16 mouse cellular contexts compared by ENCODE assay signal in genomic region chr3:114627103-114627502, GRCm38 (mm10).
"Had no signal": no experiment of that assay in that cellular context is flagged by ENCODE, and none has a peak within 500 bp of the region (broad histone marks: within the 10 kb centered on the region; RNA-seq: fewer than 3 reads in every experiment).

No protein-coding gene starts in this region.

- H3K4me2 ChIP-seq: liver, embryonic 12.5 days; lung, embryonic 14.5 days; midbrain, embryonic 13.5 days; neural tube, embryonic 12.5 days; stomach, embryonic 15.5 days had no signal

- H3K4me1 ChIP-seq: liver, embryonic 12.5 days; megakaryocyte, embryonic 14.5 days; midbrain, embryonic 13.5 days; neural tube, embryonic 12.5 days; stomach, embryonic 15.5 days had no signal

- DNase-seq: lung, adult 18-20 months; lung, embryonic 14.5 days; lung, postnatal 10 days; lung, postnatal 36 days; right cerebral cortex, postnatal 14 days; thymus, adult 2 months; thymus, postnatal 25 days; thymus, postnatal 4 days had no signal

- H3K4me3 ChIP-seq: liver, embryonic 12.5 days; megakaryocyte, embryonic 14.5 days; midbrain, embryonic 13.5 days; neural tube, embryonic 12.5 days; stomach, embryonic 15.5 days had no signal

- H3K27ac ChIP-seq: liver, embryonic 12.5 days; liver, embryonic 14.5 days; macrophage; midbrain, embryonic 13.5 days; neural tube, embryonic 12.5 days; stomach, embryonic 15.5 days; stomach, postnatal 0 days had no signal

- ATAC-seq: liver, embryonic 12.5 days; midbrain, embryonic 13.5 days had no signal

- H3K9me3 ChIP-seq: liver, embryonic 12.5 days; megakaryocyte, embryonic 14.5 days; midbrain, embryonic 13.5 days; neural tube, embryonic 12.5 days; stomach, embryonic 15.5 days had no signal

- H3K9ac ChIP-seq: liver, embryonic 12.5 days; liver, embryonic 14.5 days; lung, embryonic 14.5 days; midbrain, embryonic 13.5 days; neural tube, embryonic 12.5 days; stomach, embryonic 15.5 days had no signal

- H3K36me3 ChIP-seq: liver, embryonic 12.5 days; midbrain, embryonic 13.5 days; neural tube, embryonic 12.5 days; stomach, embryonic 15.5 days had no signal

- H3K27me3 ChIP-seq: liver, embryonic 12.5 days; megakaryocyte, embryonic 14.5 days; midbrain, embryonic 13.5 days; neural tube, embryonic 12.5 days; stomach, embryonic 15.5 days had no signal
